Mouse (Mus musculus) small intestine, adult 2 months (tissue): ENCODE results near the gene Ssx9. TPM values are rescaled to one million over a fixed set of nuclear protein-coding genes. Genes with fewer than 3 reads are reported as not detected.
"Not testable (repeated sequence)": the region's sequence is repeated elsewhere in the genome, so short reads cannot be mapped to it uniquely, and the experiment has no call there.

ENCODE experiments used
- H3K27ac ChIP-seq: fragments of 200-500 bp; 2 replicates; pipeline ENCODE4 v1.5.1; 2012; ENCODE audit warnings: low read depth, low read length, control low read depth, inconsistent platforms; ENCODE audit not compliant: insufficient read depth
- H3K27me3 ChIP-seq: fragments of 200-500 bp; 2 replicates; pipeline ENCODE4 v1.6.1; 2012; ENCODE audit warnings: mild to moderate bottlenecking, moderate library complexity, low read length, inconsistent platforms; ENCODE audit not compliant: control insufficient read depth, insufficient read depth
- H3K36me3 ChIP-seq: fragments of 200-500 bp; 2 replicates; pipeline ENCODE4 v1.6.1; 2012; ENCODE audit warnings: mild to moderate bottlenecking, low read length, control low read depth, inconsistent platforms; ENCODE audit not compliant: control insufficient read depth, insufficient read depth
- H3K4me1 ChIP-seq: fragments of 200-500 bp; 2 replicates; pipeline ENCODE4 v1.6.1; 2012; ENCODE audit warnings: low read length, inconsistent platforms, mixed read lengths; ENCODE audit not compliant: control insufficient read depth, insufficient read depth, insufficient read length
- H3K4me3 ChIP-seq: fragments of 200-500 bp; 2 replicates; pipeline ENCODE4 v1.5.1; 2012; ENCODE audit warnings: low read depth, mild to moderate bottlenecking, control low read depth, inconsistent platforms, low read length, moderate library complexity
- CTCF ChIP-seq: fragments of 200-500 bp; IDR thresholded peaks from 2 replicates; pipeline ENCODE4 v1.5.1; 2012; ENCODE audit warnings: low read depth, mild to moderate bottlenecking, control low read depth, inconsistent platforms, low read length, moderate library complexity, mixed read lengths; ENCODE audit not compliant: insufficient replicate concordance, insufficient read length; ENCODE audit errors: extremely low read depth
- POLR2A ChIP-seq: fragments of 200-500 bp; IDR thresholded peaks from 2 replicates; pipeline ENCODE4 v1.6.1; 2012; ENCODE audit warnings: low read depth, mild to moderate bottlenecking, control low read depth, inconsistent platforms, low read length, moderate library complexity
- WGBS: fragments of 180-500 bp; shearing (Covaris S2); methylation state at CpG from one replicate; pipeline ENCODE4 v1.1.7; 2018; 5-methylcytosine and 5-hydroxymethylcytosine counted together
- polyA plus RNA-seq: library from polyadenylated mRNA; depleted of rRNA; stranded (reverse); fragments of >200 nt; gene quantifications from 2 replicates; pipeline ENCODE4 v1.2.3, GENCODE M21; 2012; rRNA removed

Gene Ssx9
- not detected in 2 replicates for polyA plus RNA-seq

- H3K27me3 ChIP-seq, H3K4me3 ChIP-seq, H3K36me3 ChIP-seq, H3K27ac ChIP-seq, H3K4me1 ChIP-seq: not testable (repeated sequence)
- WGBS: 53% methylated on average over 2 of the region's 2 CpGs
These were observed at the start of gene Ssx9 for GRCm38 (mm10) chrX:8748132-8748531. Gene Ssx9, plus strand, starts transcription at chrX:8748432.

DNA sequence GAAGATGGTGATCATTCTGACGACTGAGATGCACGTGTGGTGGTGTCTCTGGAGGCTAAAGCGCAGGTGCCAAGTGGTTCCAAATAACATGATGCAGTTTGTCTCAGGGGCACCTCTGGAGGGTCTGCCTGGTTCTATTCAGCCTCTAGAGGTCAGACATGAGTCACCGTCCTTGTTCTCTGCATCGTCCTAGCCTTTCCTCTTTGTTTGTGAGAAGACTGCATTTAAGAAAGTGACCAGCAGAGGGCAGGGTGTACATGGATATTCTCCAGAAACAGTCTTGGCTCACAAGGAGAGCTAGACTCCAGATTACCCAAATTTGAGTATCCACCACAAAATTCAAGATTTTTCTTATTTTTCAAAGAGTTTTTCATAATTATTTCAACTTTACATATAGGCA, 15.3 kb upstream of the Ssx9 start:
- Histone ChIP-seq H3K27me3 (no peaks in the 10 kb centered on the region), H3K4me1 (no peaks in the 10 kb centered on the region), H3K27ac (no peak overlapping the region), H3K36me3 (no peaks in the 10 kb centered on the region), H3K4me3 (no peak overlapping the region)
- 48% methylated on average over 5 of the region's 5 CpGs for WGBS
- TF ChIP-seq CTCF (no peak), POLR2A (no peak)

DNA sequence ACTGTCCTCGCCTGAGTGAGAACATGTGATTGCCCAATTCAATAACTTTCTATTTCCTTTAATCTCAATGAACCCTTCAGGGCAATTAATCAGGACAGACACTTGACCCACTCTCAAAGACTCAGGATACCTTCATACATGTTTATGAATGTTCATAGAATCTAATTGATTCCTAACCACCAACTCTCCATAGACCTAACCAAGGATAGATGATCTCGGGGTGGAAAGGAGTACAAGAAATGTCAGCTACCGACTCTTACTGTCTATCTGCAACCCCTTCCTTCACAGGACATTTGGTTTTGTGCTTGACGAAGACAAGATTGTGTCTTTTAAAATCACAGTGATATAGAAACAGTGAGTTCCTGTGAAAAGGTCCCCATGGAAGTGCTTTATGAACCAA, 55.2 kb downstream of the Ssx9 start, which contains the start of gene Ssxb5:
Gene Ssxb5 (plus strand): TSS at position 301 of the 400 bp plus-strand sequence.
- not testable (repeated sequence) for H3K36me3 ChIP-seq, H3K4me3 ChIP-seq, H3K27me3 ChIP-seq, H3K4me1 ChIP-seq, H3K27ac ChIP-seq
- 75% methylated on average over 4 of the region's 4 CpGs for WGBS

Other genes with a start within 250 kb of the Ssx9 start
- gene Gm14459, start 223.5 kb upstream of the Ssx9 start, polyA plus RNA-seq: not detected in 2 replicates
- not detected in 2 replicates for gene Ssxb6, start 200.2 kb upstream of the Ssx9 start, polyA plus RNA-seq
- gene Ssxb3, start 156.6 kb upstream of the Ssx9 start, polyA plus RNA-seq: not detected in 2 replicates
- not detected in 2 replicates for gene Ssxb8, start 57.6 kb upstream of the Ssx9 start, polyA plus RNA-seq
- gene Ssxb5, start 55.3 kb downstream of the Ssx9 start, polyA plus RNA-seq: not detected in 2 replicates
- not detected in 2 replicates for gene Gm6592, start 95.6 kb downstream of the Ssx9 start, polyA plus RNA-seq
- not detected in 2 replicates for gene Gm5751, start 125.8 kb downstream of the Ssx9 start, polyA plus RNA-seq
- 0.91 and 1.4 TPM in 2 replicates for gene B630019K06Rik, start 143.9 kb downstream of the Ssx9 start, polyA plus RNA-seq
- gene Fthl17b, start 214.5 kb downstream of the Ssx9 start, polyA plus RNA-seq: not detected in 2 replicates
- not detected in 2 replicates for gene Fthl17c, start 228.1 kb downstream of the Ssx9 start, polyA plus RNA-seq
- gene Fthl17d, start 238.3 kb downstream of the Ssx9 start, polyA plus RNA-seq: not detected in 2 replicates